Mouse (Mus musculus) cerebellum, adult (tissue): ENCODE measurements around the gene Relb.

ENCODE experiments used
- ATAC-seq: cut with Nextera tagmentation; 2 replicates; pipeline ENCODE4 v1.9.2; 2017; ENCODE audit warnings: mild to moderate bottlenecking, moderate library complexity, mixed read lengths; ENCODE audit not compliant: insufficient number of reproducible peaks, low FRiP score, low TSS enrichment

Gene Relb

DNA sequence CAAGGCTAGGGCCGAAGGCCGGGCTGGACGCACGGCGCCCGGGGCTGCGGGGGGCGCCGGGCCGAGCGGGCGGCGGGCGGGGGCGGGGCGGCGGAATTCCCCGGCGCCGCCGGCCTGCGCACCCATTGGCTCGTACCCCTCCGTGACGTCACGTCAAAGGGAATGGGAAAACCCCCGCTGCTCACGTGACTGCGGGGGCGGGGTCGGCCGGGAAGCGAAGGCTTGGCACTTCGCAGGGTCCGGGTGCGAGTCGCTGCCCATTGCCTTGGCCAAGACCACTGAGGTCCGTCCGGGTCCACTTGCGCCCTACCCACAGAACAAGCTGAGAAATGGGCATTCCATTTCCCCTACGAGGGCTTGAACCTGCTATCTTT, at the start of gene Relb:
Relb (minus strand) TSS at position 78 of the 374 bp plus-strand sequence.
- 0 out of 2 replicates have a peak, but pooled peaks have one; percentile 11 for ATAC-seq

DNA sequence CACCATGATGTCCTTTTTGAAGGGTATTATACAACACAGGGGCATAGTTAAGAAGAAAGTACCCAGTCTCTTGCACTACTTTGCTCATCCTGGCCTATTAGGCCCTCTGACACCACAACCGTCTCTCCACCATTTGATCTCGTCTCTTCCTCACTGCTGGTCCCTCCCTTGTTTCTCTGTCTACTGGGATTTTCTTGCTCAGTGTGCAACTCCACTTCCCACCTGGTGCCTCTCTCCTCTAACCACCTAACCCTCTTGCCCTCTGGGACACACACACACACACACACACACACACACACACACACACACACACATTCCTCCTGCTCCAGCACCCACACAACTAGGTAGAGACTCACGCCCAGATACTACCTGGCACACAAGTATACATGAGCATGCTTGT, 49.7 kb upstream of the Relb start:
- ATAC-seq = no peak

DNA sequence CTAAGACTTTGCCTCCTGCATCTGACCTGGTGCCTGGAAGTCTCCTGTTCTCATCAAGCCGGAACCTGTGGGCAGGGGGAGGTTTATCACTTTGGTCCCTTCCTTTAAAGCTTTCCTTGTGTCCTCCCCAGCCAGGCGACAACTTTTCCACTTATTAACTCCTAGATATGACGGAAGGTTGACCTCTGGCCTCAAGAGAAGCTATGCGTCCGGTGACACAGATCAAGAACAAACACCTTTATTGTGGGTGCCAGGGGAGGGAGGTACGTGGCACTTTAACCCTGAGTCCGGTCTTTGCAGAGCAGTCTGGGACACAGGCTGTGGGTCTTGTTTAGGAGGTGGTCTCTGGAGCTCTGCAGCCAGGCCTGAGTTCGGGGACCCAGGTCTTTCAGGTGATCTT, 48.6 kb upstream of the Relb start, which contains the start of gene Apoc2:
Apoc2 (minus strand) TSS at position 70 of the 400 bp plus-strand sequence.
- no peak for ATAC-seq

DNA sequence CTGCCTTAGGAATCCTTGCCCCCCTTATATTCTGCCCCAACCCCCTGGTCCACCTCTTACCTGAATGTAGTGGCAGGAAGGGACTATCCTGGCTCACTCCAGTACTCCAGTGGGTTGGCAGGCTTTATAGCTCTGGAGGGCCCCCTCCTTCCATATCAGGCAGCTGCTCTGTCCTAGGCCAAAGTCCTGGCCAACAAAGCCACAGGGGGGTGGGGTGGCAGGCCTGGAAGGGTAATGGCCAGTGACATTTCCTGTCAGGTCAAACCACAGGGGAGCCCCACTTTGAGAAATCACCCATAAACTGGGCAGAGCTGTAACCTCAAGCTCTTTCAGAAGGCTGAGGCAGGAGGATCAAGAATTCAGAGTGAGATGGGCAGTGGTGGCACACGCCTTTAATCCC, 47.4 kb upstream of the Relb start:
- no peak for ATAC-seq

DNA sequence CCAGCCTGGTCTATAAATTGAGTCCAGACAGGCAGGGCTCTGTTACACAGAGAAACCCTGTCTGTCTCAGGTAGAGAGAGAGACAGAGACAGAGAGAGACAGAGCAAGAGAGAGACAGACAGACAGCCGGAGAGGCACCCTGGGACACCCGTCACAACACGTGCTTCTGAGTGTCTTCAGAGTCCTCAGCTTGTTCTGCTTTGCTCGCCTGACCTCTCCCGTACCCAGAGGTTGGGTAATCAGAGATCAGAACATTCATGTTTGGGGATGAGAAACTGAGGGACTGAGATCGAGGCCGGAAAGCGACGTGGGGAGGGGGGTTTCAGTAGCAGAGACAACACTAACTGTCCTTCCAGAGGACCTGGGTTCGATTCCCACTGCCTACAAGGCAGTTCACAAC, 46.6 kb upstream of the Relb start:
- no peak for ATAC-seq

DNA sequence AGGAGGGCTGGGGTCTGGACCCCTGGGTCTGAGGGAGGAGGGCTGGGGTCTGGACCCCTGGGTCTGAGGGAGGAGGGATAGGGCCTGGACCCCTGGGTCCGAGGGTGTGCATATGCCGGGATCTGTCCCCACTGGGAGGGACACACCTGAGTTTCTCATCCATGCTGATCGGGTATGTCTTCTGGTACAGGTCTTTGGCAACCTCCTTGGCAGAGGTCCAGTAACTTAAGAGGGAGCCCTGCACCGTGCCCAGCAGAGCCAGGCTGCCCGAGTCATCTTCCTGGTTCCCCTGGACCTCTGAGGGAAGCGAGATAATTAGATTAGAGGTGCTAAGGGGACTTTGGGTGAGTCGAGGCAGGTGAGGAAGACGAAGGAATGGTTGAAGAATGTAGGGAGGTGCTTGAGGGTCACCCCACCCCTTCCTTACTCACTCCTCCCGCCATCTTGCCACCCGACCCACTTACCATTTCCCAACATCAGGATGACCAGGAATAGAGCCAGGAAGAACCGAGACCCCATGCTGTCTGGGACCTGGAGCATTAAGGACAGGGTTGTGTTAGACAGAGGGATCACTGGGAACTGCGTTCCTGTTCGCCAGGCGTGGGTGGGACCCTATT, 44.0 kb upstream of the Relb start:
- ATAC-seq = no peak

DNA sequence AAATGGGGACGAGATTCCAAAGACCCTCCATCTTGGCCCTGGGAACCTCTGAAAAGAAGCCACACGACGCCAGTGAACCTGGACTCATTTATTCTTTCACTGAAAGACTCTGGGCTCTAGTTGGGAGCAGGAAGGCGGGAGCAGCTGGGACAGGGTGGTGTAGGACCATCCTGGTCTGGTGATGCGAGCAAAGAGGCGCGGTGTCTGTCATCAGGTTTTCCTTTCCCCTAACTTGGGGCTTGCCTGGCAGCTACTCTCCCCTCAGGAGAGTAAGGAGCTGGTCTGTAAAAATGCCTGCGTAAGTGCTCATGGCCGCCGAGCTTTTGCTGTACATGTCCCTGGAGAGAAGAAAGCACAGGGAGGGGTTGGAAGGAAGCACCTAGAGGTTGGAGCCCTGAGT, 42.3 kb upstream of the Relb start:
- no peak for ATAC-seq

DNA sequence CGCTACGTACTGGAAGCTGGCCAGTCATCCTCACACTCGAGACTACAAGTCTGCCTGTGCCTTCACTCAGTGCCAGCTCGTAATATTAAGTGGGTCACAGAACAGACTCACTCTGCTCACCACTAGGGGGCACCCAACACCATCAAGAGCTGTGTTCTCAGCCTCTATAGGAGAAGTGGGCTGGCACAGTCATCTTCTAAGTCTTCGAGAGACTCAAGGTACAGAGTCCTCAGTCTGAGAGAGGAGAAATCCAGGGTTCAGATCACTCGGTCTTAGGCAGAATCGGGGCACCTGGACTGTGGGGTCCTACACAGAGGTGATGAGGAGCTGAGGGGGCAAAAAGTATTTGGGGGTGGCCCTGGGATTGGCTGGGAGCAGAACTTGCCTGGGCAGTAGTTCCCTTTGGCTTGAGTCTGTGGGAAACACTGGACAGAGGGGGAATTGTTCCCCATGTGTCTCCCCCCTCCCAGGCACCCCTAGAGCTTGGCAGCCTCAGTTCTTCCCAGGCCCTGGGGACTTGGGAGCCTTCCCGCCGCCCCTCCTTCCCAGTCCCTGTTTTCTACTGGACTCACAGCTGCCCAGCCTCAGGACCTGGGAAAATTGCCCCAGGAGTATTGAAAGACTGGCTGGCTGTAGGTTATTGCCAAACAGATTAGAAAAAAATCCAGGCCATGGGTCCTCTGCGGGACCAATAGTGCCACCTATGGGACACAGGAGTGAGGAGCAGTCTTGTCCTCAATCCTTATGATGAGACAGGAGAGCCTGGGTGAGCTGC, 39.9 kb upstream of the Relb start:
- peak; percentile 75 for ATAC-seq

DNA sequence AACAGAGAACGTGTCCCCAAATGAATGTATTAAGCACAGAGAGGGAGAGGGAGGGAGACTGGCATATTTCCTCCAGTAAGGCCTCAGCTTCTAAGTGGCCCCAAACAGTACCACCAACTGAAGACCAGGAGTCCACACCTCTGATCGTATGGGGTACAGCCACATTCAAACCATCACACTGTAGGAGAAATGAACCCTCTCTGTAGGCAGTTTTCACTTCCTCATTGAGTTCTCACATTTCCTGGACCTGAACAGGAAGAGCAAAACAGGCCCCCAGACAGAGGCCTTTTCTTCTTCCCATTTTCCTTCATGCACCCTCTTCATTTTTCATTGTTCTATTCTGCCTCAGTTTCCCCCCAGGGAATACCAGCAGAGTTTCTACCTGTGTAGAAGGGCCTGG, 38.2 kb upstream of the Relb start:
- no peak for ATAC-seq

DNA sequence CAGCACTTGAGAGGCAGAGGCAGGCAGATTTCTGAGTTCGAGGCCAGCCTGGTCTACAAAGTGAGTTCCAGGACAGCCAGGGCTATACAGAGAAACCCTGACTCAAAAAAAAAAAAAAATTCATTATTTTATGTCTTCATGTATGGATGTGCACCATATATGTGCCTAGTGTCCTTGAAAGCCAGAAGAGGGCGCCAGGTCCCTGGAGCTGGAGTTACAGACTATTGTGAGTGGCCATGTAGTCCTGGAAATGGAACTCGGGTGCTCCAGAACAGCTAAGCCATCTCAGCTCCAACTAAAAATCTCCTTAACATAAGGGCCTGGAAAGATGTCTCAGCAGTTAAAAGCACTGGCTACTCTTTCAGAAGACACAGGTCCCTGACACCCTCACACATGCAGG, 37.5 kb upstream of the Relb start:
- no peak for ATAC-seq

DNA sequence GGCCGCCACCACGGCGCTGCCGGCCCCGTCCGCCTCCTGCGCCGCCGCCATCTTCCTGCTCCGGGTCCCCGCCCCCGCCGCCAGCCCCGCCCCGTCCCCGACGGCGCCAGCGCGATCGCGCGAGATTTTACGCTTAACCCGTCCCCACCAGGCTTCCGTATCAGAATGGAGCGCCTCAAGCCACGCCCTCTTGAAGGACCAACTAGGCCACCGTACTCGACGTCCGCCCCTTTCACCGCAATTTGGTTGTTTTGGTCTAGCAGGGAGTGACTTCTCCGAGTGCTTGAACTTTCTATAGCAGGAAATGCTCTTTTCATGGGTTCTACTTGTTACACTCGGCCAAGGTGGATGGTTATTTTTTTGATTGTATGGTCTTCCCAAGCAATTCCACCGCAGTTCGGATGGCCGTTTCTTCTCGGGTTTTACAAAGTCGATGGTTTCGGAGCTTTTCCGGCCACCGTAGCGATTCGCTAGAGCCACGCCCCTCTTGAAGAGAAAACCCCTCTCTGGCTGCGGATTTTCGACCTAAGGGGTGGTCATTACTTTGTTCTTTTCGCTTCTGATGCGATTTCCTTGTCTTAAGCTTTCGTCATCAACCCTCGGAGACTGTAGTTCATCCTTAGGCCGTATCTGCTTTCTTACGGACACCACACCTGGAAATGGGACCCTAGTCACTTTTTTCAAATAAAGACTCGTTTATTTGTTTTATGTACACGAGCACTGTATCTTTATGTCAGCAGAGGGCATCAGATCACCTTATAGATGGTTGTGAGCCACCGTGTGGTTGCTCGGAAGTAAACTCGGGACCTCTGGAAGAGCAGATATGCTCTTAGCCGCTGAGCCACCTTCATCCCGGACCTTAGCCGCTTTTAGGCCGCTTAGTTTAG, 36.0 kb upstream of the Relb start, which contains the start of gene Clptm1:
Clptm1 (minus strand) TSS at position 79 of the 887 bp plus-strand sequence.
- peak; percentile 33; the same call in 1 of the 2 replicates for ATAC-seq

DNA sequence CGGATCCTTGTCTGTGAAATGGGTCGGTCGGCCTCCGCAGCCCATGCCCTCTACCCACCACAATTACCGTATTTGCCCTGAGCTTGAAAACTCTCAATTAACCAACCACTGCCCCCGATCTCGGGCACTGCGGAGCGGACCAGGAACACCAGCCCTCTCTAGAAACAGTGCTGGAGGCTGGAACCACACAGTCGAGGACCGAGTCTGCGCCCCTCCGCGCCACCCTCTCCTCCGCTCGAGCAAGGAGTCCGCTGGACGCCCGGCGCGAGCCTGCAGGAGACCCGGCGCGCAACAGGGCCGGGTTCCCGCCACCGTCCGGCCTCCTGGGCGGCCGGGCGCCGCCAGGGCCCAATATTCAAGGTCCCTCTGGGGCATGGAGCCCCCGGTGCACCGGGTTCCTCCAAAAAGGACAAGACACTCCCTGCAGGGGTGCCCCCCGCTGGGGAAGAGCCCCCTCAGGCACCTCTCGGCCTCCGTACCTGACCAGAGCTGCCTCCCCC, 35.3 kb upstream of the Relb start:
- peak; percentile 42; the same call in 1 of the 2 replicates for ATAC-seq

DNA sequence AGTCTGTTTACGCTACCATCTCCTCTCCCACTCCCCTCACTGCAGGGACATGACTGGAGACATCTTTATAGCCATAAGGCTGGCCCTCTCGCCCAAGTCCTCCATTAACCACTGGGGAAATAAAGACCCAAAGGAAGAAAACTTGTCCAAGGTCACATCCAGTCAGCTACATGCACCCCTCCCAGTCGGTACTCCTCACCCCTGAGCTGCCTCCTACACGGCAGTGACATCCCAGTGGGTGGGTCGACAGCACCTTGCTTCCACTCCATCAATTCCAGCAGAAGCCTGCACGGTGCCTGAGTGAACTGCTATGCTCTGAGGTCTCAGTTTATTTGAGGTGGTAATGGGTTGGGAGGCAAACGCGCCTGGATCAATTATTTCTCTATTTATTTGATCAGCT, 34.7 kb upstream of the Relb start:
- no peak for ATAC-seq

DNA sequence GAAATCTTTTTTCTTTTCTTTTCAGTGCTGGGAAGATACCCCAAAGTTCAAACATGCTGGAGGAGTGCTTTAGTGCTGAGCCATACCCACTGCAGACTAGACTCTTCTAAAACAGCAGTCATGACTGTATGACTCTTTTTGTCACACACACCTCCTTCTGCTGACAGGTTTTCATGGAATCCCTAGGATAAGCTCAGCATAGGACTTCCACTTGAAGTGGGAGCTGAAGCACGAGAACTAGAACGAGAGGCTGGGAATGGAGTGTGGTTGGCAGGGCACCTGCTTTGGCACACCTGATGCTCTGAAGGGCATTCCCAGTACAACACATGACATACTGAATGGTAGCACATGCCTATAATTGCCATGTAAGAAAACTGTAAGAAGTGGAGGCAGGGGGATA, 23.4 kb upstream of the Relb start:
- no peak for ATAC-seq

DNA sequence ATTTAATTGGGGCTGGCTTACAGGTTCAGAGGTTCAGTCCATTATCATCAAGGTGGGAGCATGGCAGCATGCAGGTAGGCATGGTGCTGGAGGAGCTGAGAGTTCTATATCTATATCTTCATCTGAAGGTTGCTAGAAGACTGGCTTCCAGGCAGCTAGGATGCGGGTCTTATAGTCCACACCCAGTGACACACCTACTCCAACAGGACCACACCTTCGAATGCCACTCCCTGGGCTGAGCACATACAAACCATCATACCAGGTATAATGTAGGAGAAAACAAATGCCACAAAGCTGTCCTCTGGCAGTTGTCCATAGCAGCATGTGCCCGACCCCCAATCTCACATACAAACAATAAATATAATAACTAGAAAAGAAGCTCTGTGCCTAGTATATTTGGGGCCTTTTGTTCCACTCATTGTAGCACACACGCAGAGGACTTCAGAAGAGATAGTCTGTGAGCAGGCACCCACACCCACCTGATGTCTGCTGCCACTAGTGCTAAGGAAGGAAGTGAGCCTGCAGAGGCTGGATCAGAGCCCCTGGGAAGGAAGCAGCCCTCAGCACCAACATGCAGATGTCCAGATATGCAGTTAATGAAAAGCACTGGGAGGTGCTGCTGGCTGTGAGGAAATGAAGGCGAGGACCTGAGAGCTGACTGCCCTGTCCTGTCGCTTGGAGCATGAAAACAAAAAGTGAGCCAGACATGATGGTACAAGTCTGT, 22.0 kb upstream of the Relb start:
- no peak for ATAC-seq

DNA sequence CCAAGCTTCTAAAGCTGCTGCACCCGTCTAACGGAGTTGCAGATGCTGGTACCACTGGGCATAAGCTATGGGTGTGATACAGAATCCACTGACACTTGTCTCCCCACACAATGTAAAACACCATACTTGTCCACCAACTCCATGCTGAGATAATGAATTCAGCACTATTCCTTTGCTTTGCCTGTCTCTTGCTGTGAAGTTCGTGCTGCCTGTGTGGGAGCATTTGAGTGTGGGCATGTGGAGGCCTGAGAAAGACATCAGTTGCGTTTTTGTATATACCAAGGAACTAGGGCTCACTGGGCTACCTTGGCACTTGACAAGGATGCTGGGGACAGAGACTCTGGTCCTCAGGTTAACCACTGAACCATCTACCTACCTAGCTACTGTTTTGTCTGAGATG, 12.0 kb upstream of the Relb start:
- no peak for ATAC-seq

DNA sequence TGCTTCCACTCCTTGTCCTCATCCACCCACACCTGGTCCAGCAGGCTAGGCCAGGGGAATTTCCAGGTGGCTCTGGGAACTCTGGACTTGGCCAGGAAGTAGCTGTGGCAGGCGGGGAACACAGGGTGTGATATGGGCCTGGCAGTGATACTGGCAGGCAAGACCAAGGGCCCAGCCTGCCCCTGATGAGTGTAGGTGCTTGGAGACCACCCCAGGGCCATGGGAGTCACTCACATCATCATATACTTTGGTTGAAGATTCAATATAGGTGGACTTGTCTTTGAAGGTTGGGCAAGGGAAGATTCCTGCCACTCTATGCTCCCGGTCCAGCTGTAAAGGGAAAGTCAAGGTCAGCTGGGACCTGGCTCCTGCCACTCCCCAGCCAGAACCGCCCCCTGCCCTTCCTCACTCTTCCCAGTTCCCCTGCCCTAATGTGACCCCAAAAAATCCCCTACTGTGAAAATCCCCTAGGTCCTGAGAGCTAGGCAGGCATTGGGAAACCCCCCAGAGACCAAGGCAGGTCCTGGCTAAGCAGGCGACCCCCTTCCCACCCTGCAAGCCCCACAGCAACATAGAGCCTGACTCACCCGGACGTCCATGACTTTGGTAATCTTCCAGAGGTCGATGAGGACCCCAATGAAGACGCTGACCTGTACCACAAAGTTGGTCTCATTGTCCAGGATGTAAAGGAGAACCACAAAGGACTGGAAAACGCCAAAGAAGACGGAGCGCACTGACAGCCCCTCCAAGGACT, 6.0 kb upstream of the Relb start:
- no peak for ATAC-seq

DNA sequence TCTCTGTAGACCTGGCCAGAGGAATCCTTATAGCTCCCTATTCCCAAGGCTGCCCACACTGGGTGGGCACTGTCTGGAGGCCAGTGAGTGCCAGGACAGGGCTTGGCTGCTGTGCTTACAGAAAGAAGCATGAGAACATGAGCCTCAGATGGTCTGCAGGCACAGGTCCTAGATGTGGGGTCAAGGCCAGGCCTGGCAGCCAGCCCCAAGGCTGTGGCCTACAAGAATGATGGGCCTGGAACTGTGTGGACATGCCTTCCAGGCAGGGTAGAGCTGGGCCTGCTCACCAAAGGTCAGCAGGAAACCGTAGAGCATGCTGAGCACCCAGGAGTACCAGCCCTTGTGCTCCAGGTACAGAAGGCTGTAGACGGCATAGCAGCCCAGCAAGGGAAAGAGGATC, 5.4 kb upstream of the Relb start:
- no peak for ATAC-seq

DNA sequence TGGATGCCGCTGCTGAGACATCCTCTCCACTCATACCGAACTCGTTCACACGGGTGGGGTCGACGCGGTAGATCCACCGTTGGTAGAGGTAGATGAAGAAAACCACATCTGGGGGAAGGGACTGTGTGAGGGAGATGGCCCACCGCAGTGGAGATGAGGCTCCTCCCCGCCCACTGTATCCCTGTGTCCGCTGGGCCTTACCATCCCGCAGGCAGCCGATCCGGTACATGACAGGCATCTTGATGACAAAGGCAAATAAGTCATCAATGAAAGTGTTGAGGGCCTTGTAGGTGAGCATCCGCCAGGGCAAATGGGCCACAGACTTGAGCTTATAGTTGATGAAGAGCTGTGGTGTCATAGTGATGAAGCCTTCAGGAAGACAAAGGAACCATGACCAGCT, 4.6 kb upstream of the Relb start:
- ATAC-seq = no peak
